Mouse (Mus musculus) ES-E14 (cell line): ENCODE data around the gene Man2b2.

Experiments
- CHD2 ChIP-seq: IDR thresholded peaks from 2 replicates; pipeline ENCODE4 v1.6.1; 2014; ENCODE audit warnings: mild to moderate bottlenecking, low read depth, low read length, inconsistent platforms
- HCFC1 ChIP-seq: IDR thresholded peaks from 2 replicates; pipeline ENCODE4 v1.6.1; 2012; ENCODE audit warnings: low read length, inconsistent platforms, borderline replicate concordance; ENCODE audit not compliant: insufficient read depth
- MAFK ChIP-seq: IDR thresholded peaks from 2 replicates; pipeline ENCODE4 v1.6.1; 2014; ENCODE audit warnings: mild to moderate bottlenecking, low read depth, low read length, inconsistent platforms; ENCODE audit not compliant: insufficient read depth
- ZC3H11A ChIP-seq: IDR thresholded peaks from 2 replicates; pipeline ENCODE4 v1.6.1; 2012; ENCODE audit warnings: low read depth, mild to moderate bottlenecking, inconsistent platforms, low read length, borderline replicate concordance
- ZNF384 ChIP-seq: IDR thresholded peaks from 2 replicates; pipeline ENCODE4 v1.6.1; 2012; ENCODE audit warnings: low read depth, low read length, inconsistent platforms

- TF ChIP-seq HCFC1 (peak; percentile 79; the same call in 1 of the 2 replicates), CHD2 (no peak), MAFK (no peak), ZC3H11A (no peak), ZNF384 (no peak)
Measured at GRCm38 (mm10) chr5:36829913-36830879, at the start of gene Man2b2.
